ENCODE assay signal across 14 mouse cellular contexts in genomic region chr6:99187415-99187814, GRCm38 (mm10).
"Had no signal": no experiment of that assay in that cellular context is flagged by ENCODE, and none has a peak within 500 bp of the region (broad histone marks: within the 10 kb centered on the region; RNA-seq: fewer than 3 reads in every experiment).

No protein-coding gene starts in this region.

- H3K4me3 ChIP-seq: limb, embryonic 13.5 days; megakaryocyte, embryonic 14.5 days; midbrain, embryonic 12.5 days; neural tube, embryonic 15.5 days; stomach, embryonic 15.5 days had no signal

- DNase-seq: kidney, adult 18-20 months; kidney, postnatal 14 days; left cerebral cortex, postnatal 4 days; lung, adult 18-20 months; right cerebral cortex, adult 18-20 months; right cerebral cortex, postnatal 25 days; thymus, adult 2 months; thymus, postnatal 25 days had no signal

- H3K36me3 ChIP-seq: limb, embryonic 13.5 days; midbrain, embryonic 12.5 days; neural tube, embryonic 15.5 days; stomach, embryonic 15.5 days had no signal

- H3K27me3 ChIP-seq: limb, embryonic 13.5 days; megakaryocyte, embryonic 14.5 days; stomach, embryonic 15.5 days had no signal

- H3K4me2 ChIP-seq: limb, embryonic 13.5 days; midbrain, embryonic 12.5 days; neural tube, embryonic 15.5 days; stomach, embryonic 15.5 days had no signal

- H3K9me3 ChIP-seq: limb, embryonic 13.5 days; megakaryocyte, embryonic 14.5 days; midbrain, embryonic 12.5 days; neural tube, embryonic 15.5 days; stomach, embryonic 15.5 days had no signal

- H3K27ac ChIP-seq: limb, embryonic 13.5 days; liver, embryonic 14.5 days; midbrain, embryonic 12.5 days; neural tube, embryonic 15.5 days; stomach, embryonic 15.5 days had no signal

- H3K9ac ChIP-seq: limb, embryonic 13.5 days; liver, embryonic 14.5 days; midbrain, embryonic 12.5 days; neural tube, embryonic 15.5 days; stomach, embryonic 15.5 days had no signal
